Mouse (Mus musculus) urinary bladder, adult 18-20 months (tissue): ENCODE measurements around the gene Srd5a1.
A peak's percentile ranks its signal among the peaks of the same experiment; 100 is the strongest.
"Not testable (repeated sequence)": the region's sequence is repeated elsewhere in the genome, so short reads cannot be mapped to it uniquely, and the experiment has no call there.

ENCODE experiments used
- DNase-seq, 2 experiments: peaks; one replicate each; pipeline ENCODE4 v3.0.0; 2022; ENCODE audit warnings: low spot score in 2 of 2, mixed read lengths in 2 of 2

Gene Srd5a1

GRCm38 (mm10) chr13:69576676-69577075 lies 34.6 kb downstream of the Srd5a1 start:
- DNase-seq = no peak

DNA sequence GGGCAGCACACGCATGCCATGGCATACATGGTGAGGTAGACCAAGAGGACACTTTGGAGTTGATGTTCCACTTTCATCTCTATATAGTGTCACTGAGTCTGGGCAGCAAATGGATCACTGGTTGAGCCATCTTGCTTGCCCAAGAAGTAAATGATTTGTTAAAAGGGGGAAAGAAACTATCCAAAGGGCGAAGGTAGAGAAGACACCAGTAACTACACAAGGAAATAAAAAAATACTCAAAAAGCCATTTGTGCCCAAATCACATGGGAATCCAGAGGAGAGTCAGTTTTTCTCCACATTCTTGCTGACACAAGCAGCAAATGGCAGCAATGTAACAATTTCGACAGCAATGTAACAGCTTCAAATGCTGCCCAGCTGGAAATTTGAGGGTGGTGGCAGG lies 38.6 kb downstream of the Srd5a1 start:
- DNase-seq = no peak

DNA sequence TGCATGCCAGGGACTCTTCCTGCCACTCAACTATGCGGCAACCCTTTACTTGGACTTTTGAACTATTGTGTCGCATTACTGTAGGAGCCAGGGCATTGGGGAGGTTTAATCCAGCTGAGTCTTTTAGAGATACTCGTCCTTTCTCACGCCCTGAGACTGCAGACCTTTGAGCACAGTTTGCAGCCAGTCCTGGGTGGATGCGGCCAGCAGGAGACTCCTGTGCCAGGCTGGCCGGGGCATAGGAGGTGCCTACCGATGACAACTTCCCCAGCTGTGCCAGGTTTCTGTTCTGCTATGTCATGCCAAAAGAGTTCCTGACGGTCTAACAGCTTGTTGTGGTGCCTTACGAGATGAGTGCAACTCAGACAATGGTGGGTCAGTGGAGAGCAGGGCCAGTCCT lies 42.0 kb downstream of the Srd5a1 start:
- no peak for DNase-seq

GRCm38 (mm10) chr13:69565401-69565800 lies 45.8 kb downstream of the Srd5a1 start:
- not testable (repeated sequence) for DNase-seq

DNA sequence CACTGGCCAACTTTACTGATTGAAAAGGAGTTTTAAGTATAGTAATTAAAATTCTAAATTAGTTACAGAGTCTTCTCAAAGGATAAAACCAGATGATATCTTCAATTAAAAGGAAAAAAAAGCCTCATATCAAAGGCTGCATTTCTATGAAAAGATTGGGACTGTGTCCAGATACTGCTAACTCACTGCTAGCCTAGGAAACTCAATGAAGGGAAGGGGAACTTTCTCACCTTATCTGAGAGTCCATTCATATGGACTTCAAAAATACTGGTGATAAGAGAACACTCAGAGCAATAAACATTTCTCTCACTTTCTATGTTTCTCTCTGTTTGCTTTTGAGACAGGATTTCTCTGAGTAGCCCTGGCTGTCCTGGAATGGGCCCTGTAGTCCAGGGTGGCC lies 46.7 kb downstream of the Srd5a1 start:
- no peak for DNase-seq

DNA sequence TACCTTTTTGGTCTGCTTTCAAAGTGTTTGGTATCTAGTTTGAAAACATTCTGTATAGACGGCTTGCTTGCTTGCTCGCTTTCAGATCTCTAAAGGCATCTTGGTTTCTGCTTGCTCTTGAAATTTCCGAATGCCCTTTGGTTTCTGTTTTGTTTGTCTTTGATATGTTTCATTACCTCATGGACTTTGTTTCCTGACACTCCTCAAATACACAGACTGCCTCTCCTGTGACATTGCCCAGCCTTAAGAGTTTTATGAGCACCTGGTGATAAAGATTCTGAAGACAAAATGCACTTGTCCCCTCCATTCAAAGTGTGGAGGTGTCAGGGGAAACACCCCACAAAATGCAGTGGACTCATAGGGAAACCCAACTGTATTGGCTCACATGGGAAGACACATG lies 47.3 kb downstream of the Srd5a1 start:
- no peak for DNase-seq

DNA sequence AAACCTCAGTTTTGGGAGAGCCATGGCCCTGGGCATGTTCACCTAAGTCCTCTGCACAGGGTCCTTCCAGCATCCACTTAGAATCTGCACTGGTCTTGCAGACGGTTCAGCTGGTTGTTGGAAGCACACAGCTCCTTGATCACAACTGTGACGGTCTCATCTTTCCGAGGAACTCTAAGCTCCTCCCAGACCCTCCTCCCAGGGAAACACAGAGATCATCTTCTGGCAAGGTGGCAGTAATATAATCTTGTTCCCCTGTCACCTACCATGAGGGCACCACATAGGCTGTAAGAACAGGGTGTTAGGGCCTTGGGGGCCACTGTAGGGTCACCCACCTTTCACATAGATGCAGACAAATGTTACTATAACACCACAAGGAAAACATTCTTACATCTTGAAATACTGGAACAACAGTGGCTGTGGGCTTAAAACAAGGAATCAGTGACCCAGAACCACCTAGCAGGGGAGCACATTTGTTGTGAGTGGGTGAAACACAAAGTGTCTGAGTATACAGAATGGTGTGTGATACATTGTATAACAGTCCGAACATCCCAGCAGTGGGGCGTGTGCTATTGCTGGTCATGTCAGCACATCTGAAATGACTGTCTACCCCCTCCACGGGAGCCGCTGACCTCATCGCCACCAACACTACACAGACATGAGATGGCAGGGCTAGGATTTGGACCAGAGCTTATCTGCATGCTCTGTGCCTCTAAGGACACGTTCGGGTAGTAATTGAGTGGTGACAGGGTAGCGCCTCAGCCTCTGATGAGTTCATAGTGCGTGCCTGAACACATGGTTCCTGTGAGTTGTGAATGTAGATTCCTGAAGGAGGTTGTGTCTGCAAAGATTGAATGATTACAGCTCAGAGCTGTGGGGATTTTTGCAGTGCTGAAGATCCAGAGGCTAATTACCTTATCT lies 48.3 kb downstream of the Srd5a1 start:
- DNase-seq = no peak

DNA sequence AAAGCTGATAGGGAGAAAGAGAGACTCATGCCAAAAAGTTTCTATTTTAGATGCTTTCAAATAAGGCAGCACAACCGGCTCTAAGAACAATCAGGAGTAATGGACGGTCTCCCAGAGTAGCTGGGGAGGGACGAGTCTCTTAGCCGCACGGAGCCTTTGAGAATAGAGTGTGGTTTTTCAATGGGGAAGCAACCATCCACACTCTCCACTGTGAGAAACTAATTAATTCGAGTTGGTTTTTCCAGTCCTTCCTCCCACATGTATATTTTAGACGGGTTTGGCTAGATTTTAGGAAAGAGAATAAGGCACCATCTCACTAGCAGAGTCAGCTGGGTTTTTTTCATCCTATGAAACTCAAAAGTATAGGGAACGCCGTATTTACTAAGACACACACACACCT lies 49.2 kb downstream of the Srd5a1 start:
- DNase-seq = no peak

DNA sequence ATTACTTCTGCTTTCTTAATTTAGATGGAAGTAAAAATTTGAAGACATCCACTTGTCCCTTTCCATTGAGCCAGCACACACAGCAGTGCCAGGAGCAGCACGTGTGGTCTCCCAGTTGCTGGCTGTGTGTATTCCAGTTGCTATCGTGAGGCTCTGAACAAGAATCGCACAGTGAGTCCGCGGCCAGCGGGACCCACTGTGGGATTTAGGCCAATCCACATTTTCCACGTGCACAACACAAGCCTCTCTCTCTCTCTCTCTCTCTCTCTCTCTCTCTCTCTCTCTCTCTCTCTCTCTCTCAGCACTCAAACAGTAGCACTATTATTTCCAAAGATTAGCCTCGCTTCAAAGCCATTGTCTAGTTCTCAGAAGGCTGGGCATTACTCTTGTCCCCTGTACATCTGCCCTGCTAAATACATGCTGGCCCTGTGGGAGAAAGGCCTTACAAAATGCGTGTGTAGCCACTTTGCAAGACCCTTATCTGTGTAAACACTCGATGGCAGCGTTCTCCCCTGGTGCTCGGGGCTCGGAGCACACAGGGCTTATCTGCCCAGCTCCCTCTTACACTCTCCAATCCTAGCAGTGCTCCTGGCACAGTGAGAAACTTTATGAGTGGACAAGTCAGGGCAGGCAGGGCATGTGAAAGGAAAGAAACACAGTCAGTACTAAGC lies 51.8 kb downstream of the Srd5a1 start:
- peak in 1 of 2 experiments; percentile 56 for DNase-seq

DNA sequence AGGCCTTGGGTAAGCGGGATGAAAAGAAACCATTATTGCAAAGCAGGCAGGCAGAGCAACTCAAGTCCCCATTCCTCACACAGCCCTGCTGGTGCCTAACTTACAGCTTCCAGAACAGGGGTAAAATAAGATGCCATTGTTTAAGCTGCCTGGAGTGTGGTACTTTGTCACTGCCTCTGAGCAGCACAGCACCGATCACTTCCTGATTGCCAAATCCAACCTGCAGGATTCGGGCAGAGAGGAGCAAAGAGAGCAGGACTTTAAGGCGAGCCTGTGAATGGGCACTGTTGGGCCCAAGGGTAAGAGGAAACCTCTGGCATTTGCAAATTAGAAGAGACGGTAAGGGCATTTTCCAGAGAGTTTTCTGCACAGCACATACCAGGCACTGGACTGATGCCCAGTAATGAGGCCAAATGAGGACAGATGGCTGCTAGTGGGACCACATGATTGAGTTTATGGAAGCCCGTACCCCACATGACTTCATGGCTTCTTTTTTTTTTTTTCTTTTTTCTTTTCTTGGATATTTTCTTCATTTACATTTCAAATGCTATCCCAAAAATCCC lies 53.1 kb downstream of the Srd5a1 start:
- no peak for DNase-seq

- DNase-seq = no peak
These were observed 54.5 kb downstream of the Srd5a1 start for GRCm38 (mm10) chr13:69556728-69557127.

DNA sequence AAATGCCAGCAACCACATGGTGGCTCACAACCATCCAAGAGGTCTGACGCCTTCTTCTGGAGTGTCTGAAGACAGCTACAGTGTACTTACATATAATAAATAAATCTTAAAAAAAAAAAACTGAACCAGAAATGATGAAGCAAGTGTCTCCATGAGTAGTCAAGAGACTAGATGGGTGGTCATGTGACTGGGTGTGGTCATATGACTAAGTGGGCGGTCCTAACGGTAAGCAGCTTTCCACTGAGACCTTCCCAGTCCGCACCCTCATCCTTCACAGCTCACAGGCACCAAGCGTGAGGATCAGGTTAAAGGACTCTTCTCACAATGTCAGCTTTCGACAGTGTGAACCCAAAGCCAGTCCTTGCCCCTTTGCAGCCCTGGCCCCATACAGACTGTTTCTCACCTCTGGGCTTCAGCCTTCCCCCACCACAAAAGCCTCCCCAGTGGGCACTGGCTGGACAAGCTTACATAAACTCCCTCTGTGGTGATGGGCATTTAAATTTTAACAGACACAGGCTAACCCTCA lies 55.2 kb downstream of the Srd5a1 start:
- DNase-seq = no peak

DNA sequence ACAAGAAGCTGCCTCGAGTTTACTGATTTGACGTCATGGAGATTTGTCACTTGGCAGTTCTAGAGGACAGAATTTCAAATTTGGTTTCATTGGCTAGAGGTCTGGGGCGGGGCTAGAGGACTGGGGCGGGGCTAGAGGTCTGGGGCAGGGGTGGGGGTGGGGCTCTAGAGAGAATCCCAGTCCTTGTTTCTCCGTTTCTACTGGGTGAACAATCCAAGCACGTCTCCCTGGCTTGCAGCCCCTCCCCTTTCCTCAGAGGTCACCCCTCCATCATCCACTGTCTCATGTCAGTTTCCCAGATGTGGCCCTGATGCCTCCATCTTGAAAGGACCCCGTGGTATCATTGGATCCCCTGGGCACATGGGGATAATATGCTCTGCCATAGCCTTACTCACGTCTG lies 56.2 kb downstream of the Srd5a1 start:
- no peak for DNase-seq

- DNase-seq = no peak
These were observed 57.0 kb downstream of the Srd5a1 start for GRCm38 (mm10) chr13:69554255-69554654.

DNA sequence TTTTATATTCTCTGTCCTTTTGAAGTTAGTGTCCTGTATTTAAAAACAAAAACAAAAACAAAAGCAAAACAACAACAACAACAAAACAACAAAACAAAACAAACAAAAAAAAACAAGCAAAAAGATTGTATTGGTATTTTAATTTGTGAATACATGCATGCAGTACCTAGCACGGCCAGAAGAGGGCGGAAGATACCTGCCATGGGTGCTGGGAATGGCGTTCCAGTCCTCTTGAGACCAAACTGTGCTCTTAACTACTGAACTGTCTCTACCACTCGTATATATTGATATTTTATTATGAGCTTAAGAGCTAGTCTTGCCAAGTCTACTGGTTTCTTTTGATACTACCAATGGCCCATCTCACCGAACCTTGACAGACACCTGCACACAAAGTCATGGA lies 58.2 kb downstream of the Srd5a1 start:
- no peak for DNase-seq

GRCm38 (mm10) chr13:69550831-69551230 lies 60.4 kb downstream of the Srd5a1 start:
- no peak for DNase-seq

- no peak for DNase-seq
These were observed 61.3 kb downstream of the Srd5a1 start for GRCm38 (mm10) chr13:69549980-69550379.

DNA sequence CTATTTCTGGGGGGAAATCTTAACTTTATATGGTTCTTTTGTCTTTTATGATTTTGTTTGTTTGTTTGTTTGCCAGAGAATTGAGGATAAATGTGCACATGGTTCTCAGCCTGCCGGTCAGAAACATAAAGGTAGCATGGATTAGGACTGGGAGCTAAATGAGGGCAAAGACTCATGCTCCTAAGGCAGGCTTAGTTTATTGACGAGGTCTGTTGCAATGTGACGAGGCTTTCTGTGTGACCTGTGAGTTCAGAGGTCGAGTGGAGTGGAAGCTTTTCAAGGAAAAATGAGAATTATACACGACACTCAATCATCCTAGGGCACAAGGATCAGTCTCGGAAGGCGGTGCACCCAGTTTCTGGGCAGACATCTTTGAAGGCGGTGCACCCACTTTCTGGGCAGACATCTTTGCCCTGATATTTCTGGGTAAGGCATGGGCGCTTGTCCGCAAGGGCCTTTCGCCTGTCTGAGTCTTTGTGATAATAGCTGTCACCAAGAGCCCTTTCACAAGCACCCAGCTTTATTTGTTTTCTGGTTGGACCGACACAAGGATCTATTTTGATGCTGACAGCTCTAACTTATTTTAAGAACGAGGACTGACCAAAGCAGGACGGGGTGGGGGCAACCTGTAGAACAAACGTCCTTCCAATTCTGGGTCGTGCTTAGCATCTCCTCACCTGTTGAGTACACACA lies 63.6 kb downstream of the Srd5a1 start:
- DNase-seq = no peak

DNA sequence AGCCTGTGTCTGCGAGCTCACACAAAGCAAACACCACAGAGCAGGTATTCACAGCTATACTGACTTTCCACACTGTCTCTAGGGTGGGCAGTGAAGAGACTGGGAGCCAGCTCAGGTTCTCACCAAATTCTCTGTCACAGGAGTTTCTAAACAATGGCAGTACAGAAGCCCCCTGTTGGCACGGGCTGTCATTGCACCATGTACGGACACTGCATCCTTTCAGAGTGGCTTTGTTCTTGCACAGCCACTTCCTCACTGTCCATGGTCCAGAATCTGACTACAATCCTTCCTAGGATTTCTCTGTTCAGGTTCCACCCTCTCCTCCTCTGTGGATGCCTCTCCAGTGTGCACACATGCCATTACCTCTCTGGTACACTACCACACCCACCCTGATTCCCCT lies 66.2 kb downstream of the Srd5a1 start:
- no peak for DNase-seq

DNA sequence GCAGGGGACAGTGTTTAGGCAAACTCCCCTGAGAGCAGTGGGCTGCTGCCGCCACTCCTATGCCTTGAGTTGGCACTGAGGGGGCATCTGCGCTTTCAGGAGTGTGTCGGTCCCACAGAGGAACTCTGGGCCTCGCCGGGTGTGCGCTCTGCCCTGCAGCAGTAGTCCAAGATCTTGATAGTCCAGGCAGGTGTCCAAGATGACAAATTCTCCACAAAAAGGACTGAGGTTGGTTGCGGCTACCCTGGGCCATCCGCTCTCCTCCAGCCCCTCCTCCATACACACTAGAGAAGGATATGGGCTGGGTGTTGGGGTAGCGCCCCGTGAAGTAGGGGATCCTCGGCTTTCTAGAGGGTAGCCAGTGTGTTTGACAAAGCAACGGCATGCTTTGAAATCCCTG lies 67.6 kb downstream of the Srd5a1 start:
- DNase-seq = no peak

- no peak for DNase-seq
These were observed 68.5 kb downstream of the Srd5a1 start for GRCm38 (mm10) chr13:69542571-69543352.
